Mouse (Mus musculus) hindlimb bud, embryonic 11.5 days (tissue): ENCODE results near the gene Cad.

Source experiments
- DNase-seq: peaks from one replicate; pipeline ENCODE4 v3.0.0-alpha.2; 2012; ENCODE audit warnings: low read depth, low spot score; ENCODE audit errors: extremely low spot score

Cad gene

DNA sequence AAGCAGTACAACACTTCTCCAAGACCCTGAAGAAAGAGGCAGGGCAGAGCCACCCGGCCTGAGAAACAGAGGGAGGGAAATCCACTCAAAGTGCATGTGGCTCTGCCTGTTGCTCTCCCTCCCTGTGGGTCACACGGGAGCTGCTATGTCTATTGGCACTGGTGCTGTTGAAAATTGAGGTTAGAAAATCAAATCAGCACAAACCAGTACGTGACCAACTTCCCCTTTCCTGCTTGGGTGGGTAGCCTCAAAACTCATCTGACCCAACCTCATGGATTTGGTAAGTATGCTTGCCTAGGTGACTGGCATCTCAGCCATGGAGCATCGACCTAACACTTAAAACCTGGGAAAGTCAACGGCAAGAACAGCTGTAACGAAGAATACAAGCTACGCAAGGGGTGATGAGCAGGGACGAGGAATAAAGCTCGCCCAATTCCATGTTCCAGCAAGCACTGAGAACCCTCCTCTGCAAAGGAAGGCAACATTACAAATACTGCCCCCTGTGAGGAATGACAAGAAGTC, 51.3 kb downstream of the Cad start, which contains the start of gene Dnajc5g:
TSS of gene Dnajc5g (plus strand) at position 472 of the 522 bp plus-strand sequence.
- DNase-seq, result no peak

DNA sequence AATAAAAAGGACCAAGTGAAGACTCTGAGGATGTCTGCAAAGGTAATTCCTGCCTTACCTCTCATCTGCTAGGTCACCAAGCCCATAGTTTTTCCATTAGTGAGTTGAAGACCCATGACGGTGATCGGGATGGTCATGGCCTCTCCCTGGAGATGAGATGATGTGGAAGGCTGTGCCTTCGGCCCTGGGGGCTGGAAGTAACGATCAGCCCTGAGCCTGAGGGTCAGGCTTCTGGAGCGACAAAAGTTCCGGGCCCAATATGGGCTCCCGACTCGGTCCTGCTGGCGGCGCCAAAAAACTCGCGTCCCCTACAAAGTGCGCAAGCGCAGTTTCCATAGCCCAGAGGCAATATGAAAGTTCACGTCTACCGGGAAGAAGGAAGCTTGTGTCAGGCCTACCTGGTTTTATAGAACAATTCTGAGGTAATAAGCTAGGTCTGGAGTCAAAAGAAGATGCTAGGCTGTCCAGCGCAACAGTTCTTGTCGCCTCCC, 53.5 kb downstream of the Cad start, which contains the start of gene Slc30a3:
TSS of gene Slc30a3 (minus strand) at position 238 of the 491 bp plus-strand sequence.
- DNase-seq, result no peak

GRCm38 (mm10) chr5:31110781-31111180, 56.2 kb downstream of the Cad start:
- no peak for DNase-seq

GRCm38 (mm10) chr5:31116354-31116753, 61.8 kb downstream of the Cad start, which contains the start of gene Trim54:
Gene Trim54, plus strand, starts transcription at chr5:31116712.
- no peak for DNase-seq

- no peak for DNase-seq
These were observed 62.3 kb downstream of the Cad start for GRCm38 (mm10) chr5:31116912-31117311.

- DNase-seq, result no peak
These were observed 66.5 kb downstream of the Cad start for GRCm38 (mm10) chr5:31121111-31121510.

DNA sequence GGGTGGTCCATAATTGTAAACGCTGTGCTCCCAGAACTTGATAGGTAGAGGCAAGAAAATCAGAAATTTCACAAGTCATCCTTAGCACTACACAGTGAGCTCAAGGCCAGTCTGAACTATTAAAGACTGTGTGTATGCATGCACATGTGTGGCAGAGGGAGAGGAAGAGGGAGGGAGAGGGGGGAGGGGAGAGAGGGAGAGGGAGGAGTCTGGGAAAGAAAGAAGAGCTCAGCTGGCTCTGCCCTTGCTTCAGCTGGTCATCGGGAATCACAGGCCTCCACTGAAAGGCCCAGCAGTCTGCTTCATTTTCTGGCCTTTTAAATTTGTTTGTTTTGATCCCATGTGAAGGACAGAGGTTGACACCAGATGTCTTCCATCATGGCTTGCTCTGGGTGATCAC, 68.9 kb downstream of the Cad start:
- DNase-seq, result no peak

- DNase-seq, result no peak
These were observed 71.5 kb downstream of the Cad start for GRCm38 (mm10) chr5:31126050-31126449.
